Mouse (Mus musculus) layer of hippocampus, postnatal 25 days (tissue): ENCODE results near the gene Wdr37. TPM values are rescaled to one million over a fixed set of nuclear protein-coding genes. Genes with fewer than 3 reads are reported as not detected.
"Not testable (repeated sequence)": the region's sequence is repeated elsewhere in the genome, so short reads cannot be mapped to it uniquely, and the experiment has no call there.

ENCODE experiments used
- DNase-seq, 2 experiments: peaks; one replicate each; pipeline ENCODE4 v3.0.0; 2022; ENCODE audit warnings: mixed read lengths in 2 of 2, low spot score in 1 of 2; ENCODE audit errors: extremely low spot score in 1 of 2
- total RNA-seq, 2 experiments: library from RNA; stranded (reverse); gene quantifications; 2 replicates each; pipeline ENCODE4 v1.2.3; 2021

Wdr37 gene
- total RNA-seq: 10 to 100 TPM; 84.9 to 89.5 TPM

DNA sequence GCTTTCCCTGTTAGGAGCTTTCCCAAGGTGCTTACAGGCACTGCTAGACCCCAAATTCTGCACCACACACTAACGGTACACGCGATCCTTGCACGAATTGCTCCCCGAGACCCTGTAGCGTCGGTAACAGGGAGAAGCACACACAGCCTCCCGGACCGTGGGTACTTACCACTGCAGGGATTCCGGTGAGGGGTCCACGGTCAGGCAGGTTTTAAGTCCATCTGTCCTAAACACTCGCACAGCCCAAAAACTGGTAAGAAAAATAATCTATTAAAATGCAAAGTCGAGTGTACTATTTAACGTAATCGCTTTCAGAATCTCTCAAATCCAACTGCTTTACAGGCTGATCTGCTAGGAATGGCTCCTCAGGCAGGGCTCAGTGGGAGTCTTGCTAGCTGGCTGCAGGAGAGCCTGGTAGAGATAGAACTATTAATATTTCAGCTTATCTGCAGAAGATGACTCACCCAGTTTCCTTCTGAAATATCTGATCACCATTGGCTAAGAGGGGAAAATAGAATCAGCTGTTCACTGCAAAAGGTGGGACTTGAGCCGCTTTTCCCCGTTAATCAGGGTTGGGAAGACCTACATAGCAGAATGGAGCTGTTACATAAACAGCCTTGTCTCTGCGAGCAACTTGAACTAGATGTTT lies at the start of gene Wdr37:
Wdr37 (minus strand) TSS at position 596 of the 649 bp plus-strand sequence.
- DNase-seq: peak in 1 of 2 experiments; percentile 53

GRCm38 (mm10) chr13:8913890-8914289 lies 42.2 kb upstream of the Wdr37 start:
- not testable (repeated sequence) for DNase-seq

- DNase-seq: not testable (repeated sequence)
These were observed 34.3 kb upstream of the Wdr37 start for GRCm38 (mm10) chr13:8905986-8906385.

GRCm38 (mm10) chr13:8888603-8889002 lies 16.9 kb upstream of the Wdr37 start:
- no peak for DNase-seq

GRCm38 (mm10) chr13:8886185-8886560 lies 14.5 kb upstream of the Wdr37 start:
- DNase-seq: no peak

- DNase-seq: peak; percentile 91 to 97
These were observed 13.9 kb upstream of the Wdr37 start, which contains the start of gene Idi1 for GRCm38 (mm10) chr13:8885445-8886184. Idi1 (plus strand) TSS chr13:8885501.

GRCm38 (mm10) chr13:8883870-8884269 lies 12.2 kb upstream of the Wdr37 start:
- not testable (repeated sequence) for DNase-seq

DNA sequence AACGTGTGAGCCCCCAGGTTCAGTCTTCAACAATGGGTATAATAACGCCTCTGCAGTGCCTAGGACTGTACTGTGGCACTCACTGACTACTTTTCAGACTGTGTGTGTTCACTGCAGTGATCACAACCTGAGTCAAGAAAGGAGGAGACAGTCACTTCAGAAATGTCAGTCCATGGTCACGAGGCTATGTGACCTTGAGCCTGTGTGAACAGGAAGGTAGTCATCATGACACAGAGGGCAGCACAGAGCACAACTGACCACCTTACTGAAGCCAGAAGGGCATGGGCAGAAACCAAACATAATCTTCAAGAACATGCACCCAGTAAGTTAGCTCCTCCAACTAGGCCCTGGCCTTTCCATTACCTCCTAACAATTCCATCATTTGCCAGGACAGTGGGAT lies 9.9 kb upstream of the Wdr37 start:
- DNase-seq: no peak

- DNase-seq: no peak
These were observed 2.1 kb upstream of the Wdr37 start for GRCm38 (mm10) chr13:8873776-8874175.

- peak; percentile 83 to 84 for DNase-seq
These were observed 997 bp downstream of the Wdr37 start for GRCm38 (mm10) chr13:8870510-8871313.

DNA sequence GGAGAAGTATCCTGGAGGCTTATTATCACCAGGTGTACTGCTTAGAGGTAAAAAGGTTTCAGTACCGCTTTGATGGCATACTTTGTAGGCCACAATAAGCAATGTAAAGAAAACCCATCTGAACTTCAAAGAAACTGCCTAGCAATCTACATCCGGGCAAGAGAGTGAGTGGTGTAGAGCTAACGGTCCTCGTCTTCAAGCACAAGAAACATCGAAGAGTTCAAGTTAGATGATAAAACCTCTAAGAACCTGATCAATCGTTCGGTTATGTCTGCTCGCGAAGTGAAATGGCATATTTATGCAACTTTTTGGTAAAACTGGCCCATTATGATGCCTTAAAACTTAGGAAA lies 1.6 kb downstream of the Wdr37 start:
- DNase-seq: no peak

- DNase-seq: no peak
These were observed 2.0 kb downstream of the Wdr37 start for GRCm38 (mm10) chr13:8869578-8870157.

DNA sequence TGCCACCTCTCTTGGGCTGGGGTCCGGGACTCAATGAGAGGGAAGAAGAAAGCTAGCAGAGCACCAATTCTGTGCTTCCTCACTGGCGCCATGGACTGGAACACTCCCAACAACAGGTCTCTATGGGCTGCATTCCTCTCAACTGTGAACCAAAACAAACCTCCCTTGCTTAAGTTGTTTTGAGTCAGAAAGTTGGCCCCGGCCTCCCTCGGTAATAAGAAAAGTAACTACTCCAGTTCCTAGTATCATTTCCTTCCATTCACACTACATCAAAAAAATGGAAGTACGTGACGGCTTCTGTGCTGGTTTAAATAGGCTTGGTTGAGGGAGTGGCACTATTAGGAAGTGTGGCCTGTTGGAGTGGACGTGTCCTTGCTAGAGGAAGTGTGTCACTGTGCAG lies 5.1 kb downstream of the Wdr37 start:
- DNase-seq: no peak

DNA sequence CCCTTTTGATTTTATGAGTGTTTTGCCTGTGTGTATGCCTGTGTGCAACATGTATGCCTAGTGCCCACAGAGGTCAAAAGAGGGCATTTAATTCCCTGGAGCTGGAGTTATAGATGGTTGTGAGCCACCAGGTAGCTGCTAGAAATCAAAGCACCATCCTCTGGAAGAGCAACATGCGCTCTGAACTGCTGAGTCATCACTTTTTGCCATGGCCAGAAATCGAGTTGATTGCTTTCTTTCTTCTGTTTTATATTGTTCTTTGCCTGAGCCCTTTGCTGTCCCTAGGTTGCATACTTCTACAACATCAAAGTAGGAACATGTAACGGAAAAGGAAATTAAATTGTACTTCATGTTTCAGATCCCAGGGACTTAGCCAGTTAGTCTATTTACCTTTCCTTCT lies 6.7 kb downstream of the Wdr37 start:
- DNase-seq: no peak

GRCm38 (mm10) chr13:8860861-8861260 lies 10.8 kb downstream of the Wdr37 start:
- DNase-seq: no peak

DNA sequence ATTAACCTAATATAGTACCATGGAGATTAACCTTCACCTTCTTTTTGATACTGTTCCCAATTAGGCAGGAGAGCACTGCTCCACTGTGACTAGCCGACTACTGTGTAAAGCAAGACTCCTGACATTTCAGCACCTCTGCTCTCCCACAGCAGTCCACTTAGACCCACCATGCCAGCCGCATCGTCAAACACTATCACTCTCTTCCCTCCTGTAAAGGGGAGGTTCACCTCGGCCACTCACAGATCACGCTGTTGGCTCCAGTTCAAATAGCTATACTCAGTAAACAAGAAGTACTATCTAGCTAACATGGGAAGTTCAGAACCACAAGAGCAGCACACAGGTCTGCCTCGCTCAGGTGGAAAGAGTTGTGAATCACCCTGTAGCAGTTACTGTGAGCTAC lies 13.3 kb downstream of the Wdr37 start:
- DNase-seq: no peak

DNA sequence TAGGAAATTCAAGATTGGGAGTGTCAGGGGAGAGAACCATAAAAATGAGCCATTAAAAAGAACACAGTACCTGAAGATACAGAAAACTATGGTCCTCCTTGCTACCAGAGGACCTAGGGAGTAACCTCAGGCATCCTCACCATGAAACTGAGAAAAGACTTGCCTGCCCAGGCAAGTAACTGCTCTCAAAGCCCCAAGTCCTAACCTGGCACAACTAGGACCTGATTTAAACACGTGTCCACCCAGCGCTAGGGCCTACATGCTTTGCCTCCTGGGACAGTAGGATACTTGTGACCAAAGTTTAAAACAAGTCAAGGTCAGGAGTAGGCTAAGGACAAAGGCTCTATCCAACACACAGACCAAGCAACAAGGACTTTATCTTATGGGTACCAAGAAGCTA lies 16.9 kb downstream of the Wdr37 start:
- no peak for DNase-seq

- no peak for DNase-seq
These were observed 18.3 kb downstream of the Wdr37 start for GRCm38 (mm10) chr13:8853424-8853823.

DNA sequence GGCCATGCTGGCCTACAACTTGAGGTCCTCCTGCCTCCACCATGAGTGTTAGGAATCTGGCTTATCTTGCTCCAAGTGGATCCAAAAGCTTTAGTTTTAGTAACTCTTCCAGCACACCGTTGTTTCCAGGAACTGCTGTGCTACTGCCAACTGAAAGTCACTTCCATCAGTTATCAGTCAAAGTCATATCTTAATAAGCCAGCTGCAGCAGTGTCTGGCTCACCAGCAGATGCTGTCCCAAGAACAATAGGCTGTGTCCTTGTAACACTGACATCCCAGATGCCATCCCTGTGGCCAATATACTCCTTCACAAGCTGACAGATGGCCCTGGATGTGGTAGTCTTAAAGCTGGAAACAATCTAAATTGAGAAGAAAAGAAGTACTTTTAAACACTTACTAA lies 22.4 kb downstream of the Wdr37 start:
- no peak for DNase-seq

DNA sequence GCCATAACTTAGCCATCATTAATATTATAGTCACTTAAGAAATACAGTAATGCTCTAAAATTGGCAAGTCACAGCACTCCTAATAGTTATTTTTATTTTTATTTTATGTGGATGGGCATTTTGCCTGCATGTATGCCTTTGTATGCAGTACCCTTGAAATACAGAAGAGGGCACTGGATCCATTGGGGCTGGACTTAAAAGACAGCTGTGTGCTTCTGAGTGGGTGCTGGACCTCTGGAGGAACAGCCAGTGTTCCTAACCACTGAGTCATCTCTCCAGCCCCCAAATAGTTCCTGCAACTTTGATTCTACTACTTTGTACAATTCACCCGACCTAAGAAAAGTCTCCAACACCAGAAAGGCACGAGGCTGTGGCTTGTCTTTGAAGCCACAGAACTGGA lies 24.0 kb downstream of the Wdr37 start:
- DNase-seq: no peak

GRCm38 (mm10) chr13:8842273-8842672 lies 29.4 kb downstream of the Wdr37 start:
- no peak for DNase-seq
